Mouse (Mus musculus): ENCODE data around the gene Fam213a. TPM values are rescaled to one million over a fixed set of nuclear protein-coding genes. Genes with fewer than 3 reads are reported as not detected.

Fam213a gene
- total RNA-seq, 2 experiments from 2014 or later: 1,297 to 2,096 TPM

DNA sequence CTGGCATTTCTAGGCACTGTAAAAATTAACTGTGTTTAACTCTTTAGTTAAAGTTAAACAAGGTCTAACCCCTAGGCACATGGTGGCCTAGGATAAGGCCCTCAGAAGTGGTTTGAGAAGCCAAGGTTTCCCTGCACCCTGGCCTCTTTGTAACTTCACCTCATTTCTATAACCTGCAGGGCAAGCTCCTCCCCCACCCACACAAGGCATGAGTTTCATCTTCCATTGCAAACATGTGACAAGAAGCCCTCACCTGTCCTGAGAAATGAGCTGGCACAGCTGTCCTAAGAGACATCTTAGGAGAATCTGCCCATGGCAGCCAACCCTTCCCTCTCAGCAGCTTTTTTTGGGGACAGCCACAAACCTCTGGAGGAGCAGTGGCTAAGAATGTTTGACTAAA is 48.7 kb downstream of the Fam213a start:
- no peak for ATAC-seq (replicated peaks; ENCODE audit: low FRiP score, poor library complexity, severe bottlenecking)

DNA sequence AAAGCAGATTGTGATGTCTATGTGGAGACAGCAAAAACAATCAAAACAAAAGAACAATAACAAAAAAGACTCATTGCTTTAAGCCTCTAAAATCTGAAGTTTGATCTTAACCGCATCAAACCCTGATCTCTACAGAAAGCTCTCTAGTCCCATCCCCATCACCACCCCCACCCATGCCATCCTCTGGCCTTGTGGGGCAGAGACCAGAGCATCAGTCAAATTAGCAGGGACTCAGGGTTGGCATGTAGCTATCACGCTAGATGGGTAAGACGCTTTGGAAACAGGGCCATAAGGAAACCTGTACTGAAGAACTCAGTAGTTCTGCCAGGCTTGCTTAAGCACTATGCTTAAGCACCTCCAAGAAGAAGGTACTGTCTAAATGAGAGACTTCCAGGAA is 49.4 kb downstream of the Fam213a start:
- no peak for ATAC-seq (replicated peaks; ENCODE audit: low FRiP score, poor library complexity, severe bottlenecking)

DNA sequence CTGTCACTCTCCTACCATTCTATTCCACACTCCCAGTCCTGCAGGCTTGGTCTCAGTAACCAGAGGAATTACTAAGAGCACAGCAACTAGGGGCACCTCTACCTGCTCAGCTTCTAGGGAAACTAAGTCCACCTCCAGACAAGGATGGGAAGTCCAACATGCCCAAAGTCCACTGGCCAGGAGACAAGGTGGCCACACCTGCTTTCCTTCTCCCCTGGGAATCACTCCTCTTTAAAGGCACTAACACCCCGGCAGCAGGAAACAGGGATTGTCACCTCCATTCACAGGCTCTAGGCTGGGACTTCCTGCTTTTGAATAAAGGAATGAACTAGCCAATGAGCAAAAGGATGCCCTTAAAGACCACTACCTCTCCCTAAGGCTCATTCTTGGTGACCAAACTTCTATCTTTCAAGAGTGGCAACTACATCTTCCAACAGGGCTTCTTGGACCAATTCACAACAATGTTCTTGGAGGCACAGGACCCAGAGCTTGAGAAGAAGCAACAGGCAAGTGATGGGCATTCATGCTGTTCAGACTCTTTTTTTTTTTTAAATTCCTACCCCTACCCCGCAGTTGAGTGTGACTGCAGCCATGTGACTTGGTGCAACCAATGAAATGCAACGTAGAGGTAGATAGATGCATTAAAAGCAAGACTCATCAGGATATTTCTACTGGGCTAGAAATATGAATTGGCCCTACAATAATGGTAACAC is 49.9 kb downstream of the Fam213a start:
- ATAC-seq (replicated peaks; ENCODE audit: low FRiP score, poor library complexity, severe bottlenecking): no peak

DNA sequence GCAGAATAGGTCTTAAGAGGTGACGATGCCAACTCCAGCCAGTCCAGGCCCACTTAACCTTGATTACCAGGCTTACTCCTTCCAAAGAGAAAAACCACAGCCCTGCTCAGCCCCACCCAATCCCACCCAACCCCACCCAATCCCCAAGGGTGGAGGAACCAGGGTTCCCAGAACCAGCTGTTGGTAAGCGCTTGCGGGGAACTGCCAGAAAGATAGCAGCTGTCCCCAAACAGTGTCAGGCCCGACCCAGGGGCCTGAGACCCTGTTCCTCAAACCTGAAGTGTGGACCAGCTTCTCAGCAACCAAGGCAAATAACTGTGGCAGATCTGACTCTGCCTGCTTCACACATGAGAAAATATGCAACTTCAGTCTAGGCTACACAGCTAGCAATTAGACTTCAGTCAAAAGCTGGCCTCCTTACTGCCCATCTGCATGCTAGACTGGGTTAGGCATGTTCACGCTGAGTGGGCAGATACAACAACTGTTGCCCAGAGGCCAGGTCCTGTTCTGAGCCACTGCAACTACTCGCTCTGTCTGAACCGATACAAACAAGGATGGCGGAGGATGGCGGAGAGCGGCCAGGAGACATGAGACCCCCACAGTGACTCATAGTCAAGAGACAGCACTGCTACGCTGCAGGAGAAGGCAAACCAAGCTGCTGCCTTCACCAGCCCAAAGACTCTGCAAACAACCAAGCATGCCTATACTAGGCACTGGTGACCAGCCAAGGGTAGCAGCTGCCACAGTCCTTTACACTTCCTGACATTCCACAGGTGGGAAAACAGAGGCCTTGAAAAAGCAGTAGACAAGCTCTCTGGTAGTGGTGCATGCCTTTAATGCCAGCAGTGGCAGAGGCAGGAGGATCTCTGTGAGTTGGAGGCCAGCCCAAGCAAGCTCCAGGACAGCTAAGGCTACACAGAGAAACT is 51.0 kb downstream of the Fam213a start:
- no peak for ATAC-seq (replicated peaks; ENCODE audit: low FRiP score, poor library complexity, severe bottlenecking)

DNA sequence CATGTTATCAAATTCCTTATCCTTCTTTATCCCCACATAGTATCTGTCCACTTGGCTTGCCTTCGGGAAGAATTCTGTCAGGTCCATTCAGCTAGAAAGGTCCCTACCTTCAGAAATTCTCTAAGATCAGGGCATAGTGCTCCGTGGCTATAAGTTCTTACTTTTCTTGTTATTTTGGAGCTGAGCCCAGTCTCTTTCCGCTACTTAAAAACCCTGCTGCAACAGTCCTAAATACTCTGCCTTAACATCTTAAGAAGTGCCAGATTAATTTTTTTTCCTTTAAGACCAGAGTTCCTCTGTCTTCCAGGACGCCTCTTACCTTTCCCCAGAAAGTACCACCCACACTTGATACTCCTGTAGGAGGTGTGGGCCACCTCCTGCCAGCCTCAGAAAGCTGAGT is 53.4 kb downstream of the Fam213a start:
- no peak for ATAC-seq (replicated peaks; ENCODE audit: low FRiP score, poor library complexity, severe bottlenecking)

DNA sequence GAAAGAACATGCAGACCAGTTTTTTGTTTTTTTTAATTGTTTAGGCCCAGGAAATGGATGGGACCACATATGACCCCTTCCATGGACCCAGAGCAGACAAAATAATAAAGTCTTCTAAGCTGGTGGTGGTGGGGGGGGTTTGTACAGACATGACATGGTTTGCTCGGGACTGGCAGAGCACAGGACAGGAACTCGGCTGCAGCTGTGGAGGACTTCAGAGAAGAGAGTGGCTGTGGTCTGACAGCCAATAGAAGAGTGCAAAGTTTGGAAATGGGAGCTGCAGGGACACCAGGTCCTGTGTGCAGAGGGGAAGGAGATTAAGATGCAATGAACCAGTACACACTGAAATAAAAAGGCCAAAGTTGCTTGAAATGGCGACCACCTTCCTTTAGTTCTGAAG is 54.0 kb downstream of the Fam213a start:
- ATAC-seq (replicated peaks; ENCODE audit: low FRiP score, poor library complexity, severe bottlenecking): no peak

DNA sequence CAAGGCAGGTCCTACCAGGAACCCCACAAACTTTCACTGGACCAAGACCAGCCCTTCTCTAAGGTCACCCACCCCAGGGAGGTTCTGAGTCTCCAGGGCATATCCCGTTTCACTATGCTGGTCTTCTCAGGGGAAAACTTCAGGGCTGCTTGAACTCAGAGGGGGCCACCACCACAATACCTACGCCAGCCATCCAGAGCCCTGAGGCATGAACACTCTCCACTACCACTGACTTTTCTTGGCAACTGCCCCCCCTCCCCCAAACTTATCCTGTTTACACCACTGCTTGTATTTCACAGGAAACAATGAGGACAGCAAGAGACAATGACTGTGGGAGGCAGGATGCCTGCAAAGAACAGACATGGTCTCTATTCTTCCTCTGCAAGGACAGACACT is 54.6 kb downstream of the Fam213a start:
- no peak for ATAC-seq (replicated peaks; ENCODE audit: low FRiP score, poor library complexity, severe bottlenecking)

DNA sequence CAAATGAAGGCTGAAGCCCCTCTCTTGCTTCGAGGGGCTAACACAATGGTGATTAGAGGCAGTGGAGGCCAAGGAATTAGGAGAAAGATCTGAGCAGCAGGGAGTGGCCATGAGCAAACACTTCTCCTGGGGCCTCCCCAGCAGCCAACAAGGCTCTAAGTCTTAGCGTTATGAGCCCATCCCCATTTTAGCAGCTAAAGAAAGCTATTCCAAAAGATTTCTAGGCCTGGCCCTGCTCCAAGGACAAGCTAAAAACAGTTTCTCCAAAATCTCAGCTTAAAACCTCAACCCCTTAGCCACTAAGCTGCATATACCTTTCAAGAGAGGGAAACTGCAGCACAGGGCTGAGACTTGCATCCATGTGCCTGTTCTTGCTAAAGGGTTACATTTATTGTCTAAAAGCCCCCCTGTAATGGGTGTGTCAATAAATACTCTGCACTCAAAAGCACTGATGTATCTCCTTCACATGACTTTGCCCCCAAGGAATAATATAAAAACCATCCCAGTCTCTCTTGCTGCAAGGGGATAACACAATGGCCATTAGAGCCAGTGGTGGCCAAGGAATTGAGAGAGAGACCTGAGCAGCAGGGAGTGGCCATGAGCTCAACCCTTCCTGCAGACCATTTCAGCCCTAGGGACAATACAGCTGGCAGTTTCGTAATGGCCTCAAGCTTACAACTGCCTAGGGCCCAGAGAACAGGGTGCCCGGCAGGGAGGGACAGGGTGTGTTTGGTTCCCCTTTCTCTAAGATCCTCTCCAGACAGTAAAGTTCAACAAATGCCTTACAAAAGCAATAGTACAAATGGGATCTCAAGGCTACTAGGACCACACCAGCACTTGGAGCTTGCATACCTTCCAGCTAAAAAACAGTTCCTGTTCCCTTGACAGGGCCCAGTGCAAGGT is 55.3 kb downstream of the Fam213a start:
- ATAC-seq (replicated peaks; ENCODE audit: low FRiP score, poor library complexity, severe bottlenecking): no peak

DNA sequence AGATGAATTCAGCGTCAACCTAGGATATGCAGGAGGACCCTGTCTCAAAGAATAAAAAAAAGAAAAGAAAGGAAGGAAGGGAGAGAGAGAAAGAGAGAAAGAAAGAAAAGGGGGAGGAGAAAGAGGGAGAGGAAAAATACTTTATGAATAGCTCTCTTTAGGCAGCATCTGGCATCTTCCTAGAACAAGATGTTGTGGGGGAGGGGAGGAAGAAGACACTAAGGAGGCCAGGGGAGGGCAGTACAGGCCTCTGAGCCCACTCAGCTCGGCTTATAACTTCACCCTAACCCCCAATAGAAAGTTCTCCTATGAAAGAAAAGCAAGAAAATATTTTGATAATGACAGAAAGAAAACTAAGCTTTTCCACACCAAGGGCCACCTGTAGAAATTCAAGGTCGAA is 56.0 kb downstream of the Fam213a start:
- no peak for ATAC-seq (replicated peaks; ENCODE audit: low FRiP score, poor library complexity, severe bottlenecking)

DNA sequence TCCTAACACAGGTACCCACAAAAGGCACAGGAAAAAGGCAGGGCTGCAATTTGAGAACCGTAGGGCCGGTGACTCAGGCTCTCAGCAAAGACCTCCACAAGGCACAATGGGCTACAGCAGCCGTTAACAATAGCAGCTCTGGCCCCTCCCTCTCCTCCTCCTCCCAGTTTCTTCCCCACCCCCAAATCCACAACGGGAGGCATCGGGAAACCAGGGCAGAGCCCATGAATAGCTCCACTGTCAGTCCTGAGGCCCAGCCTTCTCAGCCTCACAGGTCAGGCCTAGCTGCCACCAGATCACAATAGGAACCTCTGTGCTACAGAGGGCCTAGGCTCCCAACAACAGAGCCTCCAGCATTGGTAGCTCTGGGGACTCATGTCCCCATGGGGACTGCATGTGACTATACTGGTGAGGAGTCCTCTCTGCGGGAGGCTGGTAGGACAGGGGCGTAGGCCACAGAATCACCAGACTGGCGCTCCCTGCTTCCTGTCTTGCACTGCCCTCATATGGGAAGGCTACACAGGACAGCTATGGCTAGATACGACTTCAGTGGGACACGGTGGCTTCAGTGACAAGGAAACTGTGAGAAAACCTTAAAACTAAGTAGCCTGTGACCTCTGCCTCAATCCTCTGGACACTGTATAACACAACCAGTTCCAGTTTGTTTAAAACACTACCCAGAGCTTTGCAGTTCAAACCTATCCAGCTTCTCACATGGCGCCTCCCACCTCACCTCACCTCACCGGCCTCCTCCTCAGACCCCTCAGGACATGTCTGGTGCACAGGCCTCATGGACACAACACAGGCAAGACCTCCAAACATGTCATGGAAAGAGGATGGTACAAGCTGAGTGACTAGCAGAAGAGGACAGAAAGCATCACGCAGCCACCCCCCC is 57.1 kb downstream of the Fam213a start:
- no peak for ATAC-seq (replicated peaks; ENCODE audit: low FRiP score, poor library complexity, severe bottlenecking)

DNA sequence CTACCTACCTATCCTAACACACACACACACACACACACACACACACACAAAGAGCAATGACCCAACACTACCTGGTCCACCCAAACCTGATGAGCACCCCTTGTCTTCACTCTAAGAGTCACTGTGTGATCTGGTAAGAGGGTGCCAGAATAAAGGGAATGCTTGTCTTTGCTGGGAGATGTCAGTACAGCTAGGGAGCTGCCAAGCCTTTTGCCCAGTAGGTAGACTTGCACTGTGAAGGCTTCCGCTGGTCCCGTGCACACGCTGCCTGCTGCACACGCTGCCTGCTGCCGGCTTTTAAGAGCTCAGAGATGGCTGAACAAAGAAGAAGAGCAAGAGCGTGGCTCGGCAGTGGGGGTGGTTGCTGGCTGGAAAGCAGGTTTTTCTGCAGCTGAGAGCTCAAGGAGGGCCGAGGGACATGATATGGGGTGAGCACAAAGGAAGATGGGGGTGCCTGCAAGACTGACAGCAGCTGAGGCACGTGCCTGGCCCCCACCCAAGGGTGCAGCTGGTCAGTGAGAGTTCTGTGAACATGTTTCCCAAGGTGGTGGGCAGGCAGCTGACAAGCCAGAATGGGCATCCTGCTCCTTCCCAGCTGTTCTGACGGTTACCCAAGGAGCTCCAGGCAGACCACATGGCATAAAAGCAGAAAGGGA is 57.9 kb downstream of the Fam213a start:
- ATAC-seq (replicated peaks; ENCODE audit: low FRiP score, poor library complexity, severe bottlenecking): no peak

DNA sequence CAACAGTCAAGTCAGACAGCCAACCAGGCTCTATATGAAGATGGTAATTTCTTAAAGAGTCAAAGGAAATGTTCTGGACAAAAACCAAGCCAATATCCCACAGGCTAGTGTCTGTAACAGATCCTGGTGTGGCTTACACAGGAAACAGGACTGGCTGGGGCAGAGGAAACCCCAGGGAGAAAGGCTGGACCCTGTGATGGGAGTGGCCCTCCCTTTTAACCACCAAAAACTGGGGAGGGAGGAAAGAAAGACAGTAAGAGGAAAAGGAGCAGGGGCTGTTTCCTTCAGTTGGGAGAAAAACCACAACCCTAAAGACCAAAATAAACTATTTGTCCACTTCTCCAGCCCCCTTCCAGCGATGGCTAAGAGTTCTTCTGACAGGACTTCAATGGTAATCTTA is 58.4 kb downstream of the Fam213a start:
- ATAC-seq (replicated peaks; ENCODE audit: low FRiP score, poor library complexity, severe bottlenecking): no peak

DNA sequence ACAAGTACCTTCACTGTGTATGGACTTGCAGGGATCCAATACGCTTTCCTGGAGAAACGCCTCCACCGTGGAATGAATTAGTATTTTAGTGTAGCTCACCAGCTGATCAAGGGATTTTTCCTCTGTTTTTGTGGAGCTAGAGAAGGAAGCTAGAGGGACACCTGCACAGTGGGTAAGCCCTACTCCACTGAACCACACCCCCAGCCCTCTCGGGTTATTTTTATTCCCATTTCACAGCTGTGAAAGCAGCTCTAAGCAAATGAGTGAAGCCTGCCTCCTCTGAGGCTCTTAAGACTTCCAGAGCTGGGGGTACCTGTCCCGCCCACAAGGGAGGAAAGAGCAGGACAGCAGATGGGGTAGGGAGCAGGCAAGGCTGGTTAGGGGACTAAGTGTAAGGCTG is 60.2 kb downstream of the Fam213a start:
- ATAC-seq (replicated peaks; ENCODE audit: low FRiP score, poor library complexity, severe bottlenecking): no peak

DNA sequence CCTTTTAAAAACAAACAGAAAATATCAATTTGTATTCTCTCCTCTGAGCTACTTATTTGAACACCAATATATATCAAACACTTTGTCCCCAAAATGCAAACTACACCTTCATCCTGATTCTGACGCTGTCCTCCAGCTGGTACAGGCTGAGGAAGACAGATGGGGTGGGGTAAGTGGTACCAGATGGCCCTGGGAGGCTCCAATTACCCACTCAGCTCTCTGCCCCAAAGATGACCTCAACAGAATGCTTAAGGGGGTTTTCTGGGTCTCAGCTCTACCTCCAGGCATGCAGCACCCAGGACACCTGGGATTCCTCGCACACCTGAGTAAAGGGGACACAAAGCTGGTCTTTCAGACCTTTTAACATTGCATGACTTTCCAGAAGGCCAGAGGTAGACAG is 60.9 kb downstream of the Fam213a start:
- no peak for ATAC-seq (replicated peaks; ENCODE audit: low FRiP score, poor library complexity, severe bottlenecking)

DNA sequence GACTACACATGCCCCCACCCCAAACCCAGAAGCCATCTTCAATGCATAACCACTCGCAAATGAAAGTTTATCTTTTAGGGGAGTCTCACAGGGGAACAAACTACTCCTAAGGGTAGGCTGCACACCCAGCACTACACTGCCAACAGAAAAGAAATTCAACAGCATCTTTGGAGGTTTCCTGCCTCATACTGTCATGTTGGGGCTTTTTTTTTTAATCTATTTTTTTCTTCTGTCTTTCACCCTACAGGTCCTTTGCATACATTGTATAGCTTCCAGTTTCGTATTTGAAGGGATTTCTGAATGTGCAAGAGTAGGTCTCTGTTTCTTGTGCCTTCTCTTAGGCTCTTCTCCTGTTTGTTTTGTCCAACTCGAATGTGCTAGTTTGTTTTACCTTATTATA is 61.3 kb downstream of the Fam213a start:
- ATAC-seq (replicated peaks; ENCODE audit: low FRiP score, poor library complexity, severe bottlenecking): no peak

DNA sequence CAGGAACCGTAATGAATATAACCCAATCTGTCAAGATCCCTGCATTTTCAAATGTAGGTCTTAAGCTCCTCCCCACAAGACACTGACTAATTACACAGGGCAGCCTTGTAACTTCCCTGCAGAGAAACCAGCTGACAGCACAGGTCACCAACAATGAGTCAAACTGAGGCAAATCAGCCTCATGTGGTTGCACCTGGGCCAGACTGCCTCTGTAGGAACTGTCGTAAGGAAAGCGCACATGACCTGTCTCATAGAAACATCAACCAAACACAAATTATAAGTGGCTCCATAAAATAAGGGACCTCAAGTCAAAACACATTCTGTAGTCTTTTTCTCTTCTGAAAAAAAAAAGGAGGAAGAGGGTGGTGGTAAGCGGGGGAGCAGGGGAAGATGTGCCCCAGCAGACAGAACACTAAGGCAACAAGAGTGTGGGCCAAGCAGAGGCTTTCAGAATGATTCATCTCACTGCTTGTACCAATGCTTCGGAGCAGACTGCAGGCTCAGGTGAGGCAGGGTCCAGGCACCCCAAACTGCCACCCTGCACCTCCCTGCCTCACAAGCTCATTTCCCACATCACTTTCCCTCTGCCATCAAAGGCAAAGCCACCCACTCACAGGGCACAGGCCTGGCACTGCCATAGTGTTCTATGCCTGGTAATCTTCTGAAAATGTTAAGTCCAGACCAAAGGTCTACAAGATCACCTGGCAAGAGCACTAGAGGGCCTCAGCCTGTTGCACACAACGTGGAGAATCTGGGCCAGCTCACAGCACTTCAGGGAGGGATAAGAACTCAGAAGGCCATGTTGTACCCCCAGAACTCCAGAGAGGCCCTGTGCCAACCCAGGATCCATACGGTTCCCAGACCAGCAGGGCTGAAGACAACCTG is 63.6 kb downstream of the Fam213a start:
- ATAC-seq (replicated peaks; ENCODE audit: low FRiP score, poor library complexity, severe bottlenecking): no peak

DNA sequence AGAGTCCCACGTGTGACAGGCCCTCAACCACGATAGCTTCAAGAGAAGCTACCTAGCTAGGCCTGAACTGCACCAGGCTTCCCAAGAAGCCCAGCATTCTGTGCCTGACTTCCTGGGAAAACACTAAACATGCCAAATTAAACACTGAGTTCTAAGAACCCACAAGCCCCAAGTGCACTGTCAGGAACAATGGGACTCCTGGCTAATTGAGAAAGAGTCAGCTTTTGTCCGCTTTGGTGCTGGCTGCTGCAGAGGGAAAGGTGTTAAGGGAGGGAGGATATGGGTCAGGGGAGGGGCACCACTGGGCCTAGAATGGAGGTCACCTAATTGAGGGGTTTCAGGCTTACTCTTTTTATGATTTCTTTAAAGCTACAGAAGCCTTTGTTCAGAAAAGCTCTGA is 64.5 kb downstream of the Fam213a start:
- ATAC-seq (replicated peaks; ENCODE audit: low FRiP score, poor library complexity, severe bottlenecking): no peak

DNA sequence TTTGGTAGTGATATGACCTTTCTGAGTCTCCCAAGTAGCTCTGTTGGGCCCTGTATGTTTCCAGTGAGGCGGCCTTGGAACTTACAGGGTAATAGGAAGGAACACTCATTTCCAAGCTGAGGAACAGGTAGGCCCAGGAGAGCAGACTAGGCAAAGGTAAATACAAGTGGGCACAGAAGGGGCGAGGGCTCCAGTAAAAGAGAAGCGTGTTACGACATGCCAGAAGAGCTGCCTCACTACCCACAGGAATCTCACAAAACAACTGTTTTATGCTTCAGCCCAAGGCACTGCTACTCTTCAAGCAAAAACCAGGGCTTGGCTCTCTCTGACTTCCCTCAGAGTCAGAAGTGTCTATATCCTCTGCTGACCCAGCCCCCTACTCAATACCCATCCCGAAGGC is 65.1 kb downstream of the Fam213a start:
- no peak for ATAC-seq (replicated peaks; ENCODE audit: low FRiP score, poor library complexity, severe bottlenecking)

Data from erythroblast, adult 5-6 weeks (primary cell).